Comparison of ENCODE assay signal across 24 mouse cellular contexts in genomic region chr11:33388685-33389084, GRCm38 (mm10).
A peak's percentile ranks its signal among the peaks of the same experiment; 100 is the strongest.
DNase-seq lines count a peak whose midpoint lies in the region; ATAC-seq lines count a peak whose summit lies in the region.
"Had no signal": no experiment of that assay in that cellular context is flagged by ENCODE, and none has a peak within 500 bp of the region (broad histone marks: within the 10 kb centered on the region; RNA-seq: fewer than 3 reads in every experiment).

No protein-coding gene starts in this region.

- H3K36me3 ChIP-seq in intestine, embryonic 16.5 days (ENCODE audit: control insufficient read depth, insufficient read depth, low read length) = no peaks in the 10 kb centered on the region
- H3K36me3 ChIP-seq: embryonic facial prominence, embryonic 15.5 days; forebrain, embryonic 10.5 days; heart, embryonic 10.5 days; hindbrain, embryonic 13.5 days had no signal

- peak; percentile 26 to 27 for DNase-seq in cerebellum, adult 18-20 months
- no peak for DNase-seq in cerebellum, postnatal 10 days
- peak; percentile 44 for DNase-seq in heart, adult 11 months
- DNase-seq in heart, postnatal 14 days = no peak
- peak; percentile 74 for DNase-seq in brain, adult 2 months (ENCODE audit: low read depth, low spot score)
- peak; percentile 11 to 33 for DNase-seq in cerebellum, postnatal 25 days
- no peak for DNase-seq in yolk sac, embryonic 10.5 days (ENCODE audit: low spot score)
- DNase-seq: adrenal gland, adult 8-10 months; adrenal gland, postnatal 36 days; embryo, embryonic 11 days; gastrocnemius, postnatal 36 days; heart, adult 18-20 months; heart, postnatal 10 days; kidney, adult 8-10 months had no signal

- no peaks in the 10 kb centered on the region for H3K9me3 ChIP-seq in intestine, embryonic 16.5 days (ENCODE audit: control insufficient read depth, low read length)
- H3K9me3 ChIP-seq: embryonic facial prominence, embryonic 15.5 days; forebrain, embryonic 10.5 days; heart, embryonic 10.5 days; hindbrain, embryonic 13.5 days had no signal

- no peak overlapping the region for H3K4me3 ChIP-seq in intestine, embryonic 16.5 days (ENCODE audit: low read length)
- H3K4me3 ChIP-seq: embryonic facial prominence, embryonic 15.5 days; erythroblast, embryonic 14.5 days; forebrain, embryonic 10.5 days; heart, embryonic 10.5 days; hindbrain, embryonic 13.5 days had no signal

- no peaks in the 10 kb centered on the region for H3K4me1 ChIP-seq in intestine, embryonic 16.5 days (ENCODE audit: control insufficient read depth, insufficient read depth, low read length)
- H3K4me1 ChIP-seq: embryonic facial prominence, embryonic 15.5 days; forebrain, embryonic 10.5 days; heart, embryonic 10.5 days; hindbrain, embryonic 13.5 days had no signal

- H3K27ac ChIP-seq in intestine, embryonic 16.5 days (ENCODE audit: low read length) = no peak overlapping the region
- H3K27ac ChIP-seq: embryonic facial prominence, embryonic 15.5 days; forebrain, embryonic 10.5 days; heart, embryonic 10.5 days; hindbrain, embryonic 13.5 days; hindbrain, postnatal 0 days had no signal

- H3K4me2 ChIP-seq in intestine, embryonic 16.5 days (ENCODE audit: low read depth, low read length) = no peak overlapping the region
- H3K4me2 ChIP-seq: embryonic facial prominence, embryonic 15.5 days; hindbrain, embryonic 13.5 days had no signal

- no peak overlapping the region for H3K9ac ChIP-seq in intestine, embryonic 16.5 days (ENCODE audit: low read depth, low read length)
- H3K9ac ChIP-seq: embryonic facial prominence, embryonic 15.5 days; hindbrain, embryonic 13.5 days had no signal

- no peaks in the 10 kb centered on the region for H3K27me3 ChIP-seq in intestine, embryonic 16.5 days (replicated peaks; ENCODE audit: control insufficient read depth, insufficient read depth, low read length)
- H3K27me3 ChIP-seq: CH12.LX; embryonic facial prominence, embryonic 15.5 days; hindbrain, embryonic 13.5 days had no signal

- intact Hi-C loops in heart, postnatal 14 days (cut with DNase I) = no loop called here

- WGBS in intestine, embryonic 16.5 days = 95% methylated on average over 2 of the region's 2 CpGs

- no peak for ATAC-seq in intestine, embryonic 16.5 days
- ATAC-seq: forebrain, embryonic 14.5 days; hindbrain, postnatal 0 days; intestine, postnatal 0 days had no signal

Comparison
In these comparisons a context has a peak if more than half of its experiments do, and no peak if none do; other contexts are left out.
1. DNase-seq: peak in cerebellum, adult 18-20 months (2 of 2), heart, adult 11 months (single experiment), brain, adult 2 months (single experiment) and cerebellum, postnatal 25 days (2 of 2); none in cerebellum, postnatal 10 days (0 of 2), heart, postnatal 14 days (0 of 2) and yolk sac, embryonic 10.5 days (single experiment).